Mouse (Mus musculus): ENCODE data around the gene Ptpn21. TPM values are rescaled to one million over a fixed set of nuclear protein-coding genes. Genes with fewer than 3 reads are reported as not detected.

The Ptpn21 gene
- total RNA-seq, 1 experiment, result 10.4 TPM

GRCm38 (mm10) chr12:98712819-98713218 is 24.4 kb downstream of the Ptpn21 start:
- no peaks in the 10 kb centered on the region for H3K4me1 ChIP-seq (ENCODE audit: control insufficient read depth in 2 of 2, insufficient read depth in 2 of 2, low read length in 2 of 2, poor library complexity in 1 of 2)
- H3K27ac ChIP-seq (ENCODE audit: insufficient read depth, low read depth, low read length, poor library complexity, severe bottlenecking), result no peak overlapping the region
- H3K36me3 ChIP-seq (ENCODE audit: control insufficient read depth, insufficient read depth, low read length, poor library complexity, severe bottlenecking), result no peaks in the 10 kb centered on the region
- H3K9me3 ChIP-seq (ENCODE audit: control insufficient read depth, insufficient read depth, low read depth, low read length), result no peaks in the 10 kb centered on the region
- no peak overlapping the region for H3K4me3 ChIP-seq (ENCODE audit: insufficient read depth in 1 of 2, low read depth in 1 of 2, low read length in 2 of 2, poor library complexity in 1 of 2, severe bottlenecking in 1 of 2)
- TF ChIP-seq ZNF384 (IDR thresholded peaks at IDR 0.05; ENCODE audit: low read depth, low read length), result no peak
- no peak for TF ChIP-seq CHD2 (IDR thresholded peaks at IDR 0.05; ENCODE audit: low read depth, low read length)
- TF ChIP-seq ZC3H11A (IDR thresholded peaks at IDR 0.05; ENCODE audit: borderline replicate concordance, low read depth, low read length), result no peak
- no peak for TF ChIP-seq MAFK (IDR thresholded peaks at IDR 0.05; ENCODE audit: insufficient read depth, low read depth, low read length)
- no peak for TF ChIP-seq HCFC1 (IDR thresholded peaks at IDR 0.05; ENCODE audit: borderline replicate concordance, insufficient read depth, low read length)
- in situ Hi-C loops (cut with MboI; ENCODE audit: low sequenced_read_pairs in 2 of 2, unreplicated experiment in 2 of 2), result no loop called here
- H3K9ac ChIP-seq (ENCODE audit: insufficient read depth, low read depth, low read length, poor library complexity, severe bottlenecking), result no peak overlapping the region
- no peak for DNase-seq (ENCODE audit: low read depth, low spot score)

GRCm38 (mm10) chr12:98703961-98704360 is 33.2 kb downstream of the Ptpn21 start:
- DNase-seq (ENCODE audit: low read depth, low spot score), result peak; percentile 24
- no peaks in the 10 kb centered on the region for H3K9me3 ChIP-seq (ENCODE audit: control insufficient read depth, insufficient read depth, low read depth, low read length)
- H3K4me1 ChIP-seq (ENCODE audit: control insufficient read depth in 2 of 2, insufficient read depth in 2 of 2, low read length in 2 of 2, poor library complexity in 1 of 2), result peaks cover 0 to 6% of the 10 kb centered on the region in 2 experiments; a peak in 1 of 4 replicates
- H3K9ac ChIP-seq (ENCODE audit: insufficient read depth, low read depth, low read length, poor library complexity, severe bottlenecking), result no peak overlapping the region
- peaks cover 3% of the 10 kb centered on the region; the same call in 1 of the 2 replicates for H3K36me3 ChIP-seq (ENCODE audit: control insufficient read depth, insufficient read depth, low read length, poor library complexity, severe bottlenecking)
- no peak for TF ChIP-seq CHD2 (IDR thresholded peaks at IDR 0.05; ENCODE audit: low read depth, low read length)
- no peak for TF ChIP-seq HCFC1 (IDR thresholded peaks at IDR 0.05; ENCODE audit: borderline replicate concordance, insufficient read depth, low read length)
- TF ChIP-seq ZNF384 (IDR thresholded peaks at IDR 0.05; ENCODE audit: low read depth, low read length), result no peak
- TF ChIP-seq ZC3H11A (IDR thresholded peaks at IDR 0.05; ENCODE audit: borderline replicate concordance, low read depth, low read length), result no peak
- TF ChIP-seq MAFK (IDR thresholded peaks at IDR 0.05; ENCODE audit: insufficient read depth, low read depth, low read length), result no peak
- in situ Hi-C loops (cut with MboI; ENCODE audit: low sequenced_read_pairs in 2 of 2, unreplicated experiment in 2 of 2), result no loop called here
- H3K27ac ChIP-seq (ENCODE audit: insufficient read depth, low read depth, low read length, poor library complexity, severe bottlenecking), result no peak overlapping the region
- no peak overlapping the region for H3K4me3 ChIP-seq (ENCODE audit: insufficient read depth in 1 of 2, low read depth in 1 of 2, low read length in 2 of 2, poor library complexity in 1 of 2, severe bottlenecking in 1 of 2)

GRCm38 (mm10) chr12:98703554-98703953 is 33.7 kb downstream of the Ptpn21 start:
- in situ Hi-C loops (cut with MboI; ENCODE audit: low sequenced_read_pairs in 2 of 2, unreplicated experiment in 2 of 2), result no loop called here
- no peak overlapping the region for H3K9ac ChIP-seq (ENCODE audit: insufficient read depth, low read depth, low read length, poor library complexity, severe bottlenecking)
- H3K9me3 ChIP-seq (ENCODE audit: control insufficient read depth, insufficient read depth, low read depth, low read length), result no peaks in the 10 kb centered on the region
- peaks cover 0 to 10% of the 10 kb centered on the region in 2 experiments; a peak in 2 of 4 replicates for H3K4me1 ChIP-seq (ENCODE audit: control insufficient read depth in 2 of 2, insufficient read depth in 2 of 2, low read length in 2 of 2, poor library complexity in 1 of 2)
- H3K27ac ChIP-seq (ENCODE audit: insufficient read depth, low read depth, low read length, poor library complexity, severe bottlenecking), result no peak overlapping the region
- peaks cover 3% of the 10 kb centered on the region; the same call in 1 of the 2 replicates for H3K36me3 ChIP-seq (ENCODE audit: control insufficient read depth, insufficient read depth, low read length, poor library complexity, severe bottlenecking)
- no peak for DNase-seq (ENCODE audit: low read depth, low spot score)
- H3K4me3 ChIP-seq (ENCODE audit: insufficient read depth in 1 of 2, low read depth in 1 of 2, low read length in 2 of 2, poor library complexity in 1 of 2, severe bottlenecking in 1 of 2), result no peak overlapping the region
- TF ChIP-seq HCFC1 (IDR thresholded peaks at IDR 0.05; ENCODE audit: borderline replicate concordance, insufficient read depth, low read length) (no peak), CHD2 (IDR thresholded peaks at IDR 0.05; ENCODE audit: low read depth, low read length) (no peak), ZC3H11A (IDR thresholded peaks at IDR 0.05; ENCODE audit: borderline replicate concordance, low read depth, low read length) (no peak), MAFK (IDR thresholded peaks at IDR 0.05; ENCODE audit: insufficient read depth, low read depth, low read length) (no peak), ZNF384 (IDR thresholded peaks at IDR 0.05; ENCODE audit: low read depth, low read length) (no peak)

- in situ Hi-C loops (cut with MboI; ENCODE audit: low sequenced_read_pairs in 2 of 2, unreplicated experiment in 2 of 2), result no loop called here
- TF ChIP-seq CHD2 (IDR thresholded peaks at IDR 0.05; ENCODE audit: low read depth, low read length) (no peak), HCFC1 (IDR thresholded peaks at IDR 0.05; ENCODE audit: borderline replicate concordance, insufficient read depth, low read length) (no peak), ZC3H11A (IDR thresholded peaks at IDR 0.05; ENCODE audit: borderline replicate concordance, low read depth, low read length) (no peak), MAFK (IDR thresholded peaks at IDR 0.05; ENCODE audit: insufficient read depth, low read depth, low read length) (no peak), ZNF384 (IDR thresholded peaks at IDR 0.05; ENCODE audit: low read depth, low read length) (no peak)
- no peak for DNase-seq (ENCODE audit: low read depth, low spot score)
- Histone ChIP-seq H3K4me3 (ENCODE audit: insufficient read depth in 1 of 2, low read depth in 1 of 2, low read length in 2 of 2, poor library complexity in 1 of 2, severe bottlenecking in 1 of 2) (no peak overlapping the region), H3K36me3 (ENCODE audit: control insufficient read depth, insufficient read depth, low read length, poor library complexity, severe bottlenecking) (peaks cover 3% of the 10 kb centered on the region; the same call in 1 of the 2 replicates), H3K9me3 (ENCODE audit: control insufficient read depth, insufficient read depth, low read depth, low read length) (no peaks in the 10 kb centered on the region), H3K9ac (ENCODE audit: insufficient read depth, low read depth, low read length, poor library complexity, severe bottlenecking) (no peak overlapping the region), H3K27ac (ENCODE audit: insufficient read depth, low read depth, low read length, poor library complexity, severe bottlenecking) (no peak overlapping the region), H3K4me1 (ENCODE audit: control insufficient read depth in 2 of 2, insufficient read depth in 2 of 2, low read length in 2 of 2, poor library complexity in 1 of 2) (peaks cover 0 to 10% of the 10 kb centered on the region in 2 experiments; a peak in 2 of 4 replicates)
Measured at GRCm38 (mm10) chr12:98701564-98701963, 35.6 kb downstream of the Ptpn21 start.
